Mouse (Mus musculus) midbrain, embryonic 11.5 days (tissue): ENCODE measurements around the gene Sergef. TPM values are rescaled to one million over a fixed set of nuclear protein-coding genes. Genes with fewer than 3 reads are reported as not detected.

Experiments
- ATAC-seq: fragments of 200-750 bp; cut with Nextera tagmentation; 2 replicates; pipeline ENCODE4 v1.8.0; 2017; ENCODE audit warnings: moderate TSS enrichment, moderate library complexity; ENCODE audit not compliant: low FRiP score
- DNase-seq: peaks from one replicate; pipeline ENCODE4 v3.0.0; 2015; ENCODE audit warnings: low spot score; ENCODE audit errors: missing footprints
- H3K27ac ChIP-seq: fragments of 300-500 bp; sonication (generic); 2 replicates; pipeline ENCODE4 v1.5.1; 2014; ENCODE audit warnings: low read depth, low read length
- H3K27me3 ChIP-seq: fragments of 300-500 bp; sonication (generic); 2 replicates; pipeline ENCODE4 v1.6.1; 2014; ENCODE audit warnings: mild to moderate bottlenecking, low read length, moderate library complexity, mixed read lengths; ENCODE audit not compliant: control insufficient read depth, insufficient read depth
- H3K36me3 ChIP-seq: fragments of 300-500 bp; sonication (generic); 2 replicates; pipeline ENCODE4 v1.6.1; 2014; ENCODE audit warnings: mild to moderate bottlenecking, low read length, moderate library complexity, mixed read lengths; ENCODE audit not compliant: control insufficient read depth, insufficient read depth
- H3K4me1 ChIP-seq: fragments of 300-500 bp; sonication (generic); 2 replicates; pipeline ENCODE4 v1.6.1; 2014; ENCODE audit warnings: low read length; ENCODE audit not compliant: control insufficient read depth, insufficient read depth
- H3K4me2 ChIP-seq: fragments of 300-500 bp; sonication (generic); 2 replicates; pipeline ENCODE4 v1.6.1; 2014; ENCODE audit warnings: mild to moderate bottlenecking, moderate library complexity
- H3K4me3 ChIP-seq: fragments of 300-500 bp; sonication (generic); 2 replicates; pipeline ENCODE4 v1.5.1; 2014; ENCODE audit warnings: low read depth, low read length
- H3K9ac ChIP-seq: fragments of 300-500 bp; sonication (generic); 2 replicates; pipeline ENCODE4 v1.6.1; 2014; ENCODE audit warnings: low read length
- H3K9me3 ChIP-seq: fragments of 300-500 bp; sonication (generic); 2 replicates; pipeline ENCODE4 v1.6.1; 2016; ENCODE audit warnings: low read length; ENCODE audit not compliant: control insufficient read depth
- WGBS: fragments of 180-500 bp; shearing (Covaris S2); extraction: QIAGEN DNeasy Blood & Tissue Kit; methylation state at CpG from one replicate; pipeline ENCODE4 v1.1.7; 2014; 5-methylcytosine and 5-hydroxymethylcytosine counted together
- polyA plus RNA-seq: library from polyadenylated mRNA; unstranded; fragments of >200 nt; fragmentation: Nextera tagmentation; extraction: Ambion mirVana; gene quantifications from 2 replicates; pipeline ENCODE4 v1.2.1, GENCODE M21; 2014

Sergef gene
- polyA plus RNA-seq, 1 experiment from 2014 or later = 15.7 TPM

- Histone ChIP-seq H3K27me3 (no peaks in the 10 kb centered on the region), H3K4me3 (no peak overlapping the region), H3K36me3 (no peaks in the 10 kb centered on the region), H3K4me2 (no peak overlapping the region), H3K27ac (no peak overlapping the region), H3K4me1 (peaks cover 5% of the 10 kb centered on the region; the same call in 1 of the 2 replicates), H3K9ac (0 out of 2 replicates have a peak overlapping the region, but pooled peaks have one; percentile 10), H3K9me3 (no peaks in the 10 kb centered on the region)
- WGBS = 20% methylated on average over 9 of the region's 9 CpGs
- ATAC-seq (no peak), DNase-seq (peak; percentile 75)
These were observed 166.5 kb downstream of the Sergef start for GRCm38 (mm10) chr7:46473141-46473540.

- H3K36me3 ChIP-seq = no peaks in the 10 kb centered on the region
- peaks cover 5% of the 10 kb centered on the region; the same call in 1 of the 2 replicates for H3K4me1 ChIP-seq
- no peak for ATAC-seq
- 65% methylated on average over 7 of the region's 7 CpGs for whole genome bisulfite sequencing
- H3K27me3 ChIP-seq = no peaks in the 10 kb centered on the region
- no peak overlapping the region for H3K4me2 ChIP-seq
- H3K9ac ChIP-seq = no peak overlapping the region
- no peak overlapping the region for H3K4me3 ChIP-seq
- no peaks in the 10 kb centered on the region for H3K9me3 ChIP-seq
- no peak overlapping the region for H3K27ac ChIP-seq
- DNase-seq = peak; percentile 26
These were observed 168.4 kb downstream of the Sergef start for GRCm38 (mm10) chr7:46471054-46471737.

- H3K4me1 ChIP-seq = peaks cover 5% of the 10 kb centered on the region; the same call in 1 of the 2 replicates
- no peaks in the 10 kb centered on the region for H3K27me3 ChIP-seq
- H3K9me3 ChIP-seq = no peaks in the 10 kb centered on the region
- H3K36me3 ChIP-seq = no peaks in the 10 kb centered on the region
- WGBS = 91% methylated on average over 3 of the region's 3 CpGs
- no peak overlapping the region for H3K27ac ChIP-seq
- H3K4me3 ChIP-seq = no peak overlapping the region
- no peak for ATAC-seq
- no peak overlapping the region for H3K4me2 ChIP-seq
- H3K9ac ChIP-seq = no peak overlapping the region
- DNase-seq = no peak
These were observed 170.1 kb downstream of the Sergef start for GRCm38 (mm10) chr7:46469542-46469941.

GRCm38 (mm10) chr7:46466422-46466981 lies 173.1 kb downstream of the Sergef start:
- Histone ChIP-seq H3K4me1 (no peaks in the 10 kb centered on the region), H3K36me3 (no peaks in the 10 kb centered on the region), H3K9me3 (no peaks in the 10 kb centered on the region), H3K4me2 (no peak overlapping the region), H3K27me3 (no peaks in the 10 kb centered on the region), H3K4me3 (no peak overlapping the region), H3K27ac (no peak overlapping the region), H3K9ac (no peak overlapping the region)
- WGBS = 83% methylated on average over 7 of the region's 7 CpGs
- ATAC-seq = no peak
- no peak for DNase-seq

GRCm38 (mm10) chr7:46463136-46463535 lies 176.5 kb downstream of the Sergef start:
- ATAC-seq (no peak), DNase-seq (no peak)
- H3K9ac ChIP-seq = no peak overlapping the region
- H3K27me3 ChIP-seq = no peaks in the 10 kb centered on the region
- H3K4me3 ChIP-seq = no peak overlapping the region
- no peak overlapping the region for H3K27ac ChIP-seq
- 0 out of 2 replicates have a peak, but pooled peaks cover 2% of the 10 kb centered on the region for H3K4me1 ChIP-seq
- no peak overlapping the region for H3K4me2 ChIP-seq
- WGBS = 84% methylated on average over 8 of the region's 8 CpGs
- no peaks in the 10 kb centered on the region for H3K9me3 ChIP-seq
- no peaks in the 10 kb centered on the region for H3K36me3 ChIP-seq

- no peak overlapping the region for H3K27ac ChIP-seq
- no peak overlapping the region for H3K4me3 ChIP-seq
- DNase-seq = peak; percentile 35
- no peaks in the 10 kb centered on the region for H3K27me3 ChIP-seq
- 0 out of 2 replicates have a peak, but pooled peaks cover 2% of the 10 kb centered on the region for H3K4me1 ChIP-seq
- H3K9me3 ChIP-seq = no peaks in the 10 kb centered on the region
- 63% methylated on average over 8 of the region's 8 CpGs for WGBS
- no peaks in the 10 kb centered on the region for H3K36me3 ChIP-seq
- ATAC-seq = no peak
- no peak overlapping the region for H3K9ac ChIP-seq
- H3K4me2 ChIP-seq = no peak overlapping the region
These were observed 177.3 kb downstream of the Sergef start for GRCm38 (mm10) chr7:46462287-46462686.

GRCm38 (mm10) chr7:46459605-46460245 lies 179.9 kb downstream of the Sergef start:
- Histone ChIP-seq H3K9me3 (no peaks in the 10 kb centered on the region; the same call in 1 of the 2 replicates), H3K9ac (no peak overlapping the region), H3K27ac (no peak overlapping the region), H3K36me3 (no peaks in the 10 kb centered on the region), H3K27me3 (no peaks in the 10 kb centered on the region), H3K4me1 (0 out of 2 replicates have a peak, but pooled peaks cover 2% of the 10 kb centered on the region), H3K4me2 (no peak overlapping the region), H3K4me3 (no peak overlapping the region)
- WGBS = 78% methylated on average over 9 of the region's 9 CpGs
- peak; percentile 57; the same call in 1 of the 2 replicates for ATAC-seq
- DNase-seq = no peak

GRCm38 (mm10) chr7:46459200-46459599 lies 180.4 kb downstream of the Sergef start:
- H3K27me3 ChIP-seq = no peaks in the 10 kb centered on the region
- H3K4me3 ChIP-seq = no peak overlapping the region
- H3K4me1 ChIP-seq = peaks cover 3% of the 10 kb centered on the region; the same call in 1 of the 2 replicates
- DNase-seq (no peak), ATAC-seq (no peak)
- no peak overlapping the region for H3K27ac ChIP-seq
- WGBS = 72% methylated on average over 2 of the region's 2 CpGs
- H3K9ac ChIP-seq = no peak overlapping the region
- no peaks in the 10 kb centered on the region; the same call in 1 of the 2 replicates for H3K9me3 ChIP-seq
- H3K4me2 ChIP-seq = no peak overlapping the region
- no peaks in the 10 kb centered on the region for H3K36me3 ChIP-seq

- H3K27ac ChIP-seq = no peak overlapping the region
- no peak overlapping the region for H3K4me3 ChIP-seq
- 87% methylated on average over 3 of the region's 3 CpGs for WGBS
- no peaks in the 10 kb centered on the region for H3K36me3 ChIP-seq
- no peaks in the 10 kb centered on the region for H3K27me3 ChIP-seq
- H3K4me1 ChIP-seq = peaks cover 9% of the 10 kb centered on the region; the same call in 1 of the 2 replicates
- H3K9me3 ChIP-seq = no peaks in the 10 kb centered on the region; the same call in 1 of the 2 replicates
- ATAC-seq (no peak), DNase-seq (no peak)
- H3K4me2 ChIP-seq = no peak overlapping the region
- H3K9ac ChIP-seq = no peak overlapping the region
These were observed 181.7 kb downstream of the Sergef start for GRCm38 (mm10) chr7:46457889-46458288.
